Mouse (Mus musculus) midbrain, postnatal 0 days (tissue): ENCODE results near the gene Cacng8. TPM values are rescaled to one million over a fixed set of nuclear protein-coding genes. Genes with fewer than 3 reads are reported as not detected.

Experiments used
- ATAC-seq: fragments of 200-750 bp; cut with Nextera tagmentation; 2 replicates; pipeline ENCODE4 v1.8.0; 2017; ENCODE audit warnings: moderate number of reproducible peaks, mild to moderate bottlenecking, moderate TSS enrichment, moderate library complexity; ENCODE audit not compliant: low FRiP score
- DNase-seq: peaks from one replicate; pipeline ENCODE4 v3.0.0-alpha.2; 2015; ENCODE audit warnings: low spot score
- H3K27ac ChIP-seq: fragments of 300-500 bp; sonication (generic); 2 replicates; pipeline ENCODE4 v1.5.1; 2014; ENCODE audit warnings: low read depth, mild to moderate bottlenecking, low read length, mixed read lengths
- H3K27me3 ChIP-seq: fragments of 300-500 bp; sonication (generic); 2 replicates; pipeline ENCODE4 v1.6.1; 2014; ENCODE audit warnings: low read length, control low read depth, mixed read lengths; ENCODE audit not compliant: insufficient read depth
- H3K36me3 ChIP-seq: fragments of 300-500 bp; sonication (generic); 2 replicates; pipeline ENCODE4 v1.6.1; 2014; ENCODE audit warnings: low read length, control low read depth, mixed read lengths; ENCODE audit not compliant: insufficient read depth
- H3K4me1 ChIP-seq: fragments of 300-500 bp; sonication (generic); 2 replicates; pipeline ENCODE4 v1.6.1; 2014; ENCODE audit warnings: mild to moderate bottlenecking, control low read depth, antibody characterized with exemption, low read length, mixed read lengths; ENCODE audit not compliant: insufficient read depth
- H3K4me2 ChIP-seq: fragments of 300-500 bp; sonication (generic); 2 replicates; pipeline ENCODE4 v1.6.1; 2014; ENCODE audit warnings: low read depth, mild to moderate bottlenecking, low read length, mixed read lengths; ENCODE audit not compliant: poor library complexity, severe bottlenecking
- H3K4me3 ChIP-seq: fragments of 300-500 bp; sonication (generic); 2 replicates; pipeline ENCODE4 v1.5.1; 2014; ENCODE audit warnings: low read depth, mild to moderate bottlenecking, low read length, moderate library complexity
- H3K9ac ChIP-seq: fragments of 300-500 bp; sonication (generic); replicated peaks from 2 replicates; pipeline ENCODE4 v1.6.1; 2014; ENCODE audit warnings: mild to moderate bottlenecking, low read length, moderate library complexity, mixed read lengths; ENCODE audit not compliant: poor library complexity, severe bottlenecking
- H3K9me3 ChIP-seq: fragments of 300-500 bp; sonication (generic); 2 replicates; pipeline ENCODE4 v1.6.1; 2016; ENCODE audit warnings: low read length, control low read depth
- CTCF ChIP-seq: IDR thresholded peaks from 2 replicates; pipeline ENCODE4 v1.5.1; 2016; ENCODE audit warnings: antibody characterized with exemption, mild to moderate bottlenecking
- WGBS: fragments of 180-500 bp; shearing (Covaris S2); extraction: QIAGEN DNeasy Blood & Tissue Kit; methylation state at CpG from one replicate; pipeline ENCODE4 v1.1.7; 2014; 5-methylcytosine and 5-hydroxymethylcytosine counted together
- polyA plus RNA-seq: library from polyadenylated mRNA; unstranded; fragments of >200 nt; fragmentation: Nextera tagmentation; extraction: Ambion mirVana; gene quantifications from 2 replicates; pipeline ENCODE4 v1.2.1, GENCODE M21; 2015
- total RNA-seq: library from RNA; depleted of rRNA; stranded (reverse); fragments of >200 nt; gene quantifications from 2 replicates; pipeline ENCODE4 v1.2.3, GENCODE M21; 2014

Cacng8 gene
- total and polyA plus RNA-seq, 2 experiments from 2014 or later = 21.4 to 59.0 TPM

DNA sequence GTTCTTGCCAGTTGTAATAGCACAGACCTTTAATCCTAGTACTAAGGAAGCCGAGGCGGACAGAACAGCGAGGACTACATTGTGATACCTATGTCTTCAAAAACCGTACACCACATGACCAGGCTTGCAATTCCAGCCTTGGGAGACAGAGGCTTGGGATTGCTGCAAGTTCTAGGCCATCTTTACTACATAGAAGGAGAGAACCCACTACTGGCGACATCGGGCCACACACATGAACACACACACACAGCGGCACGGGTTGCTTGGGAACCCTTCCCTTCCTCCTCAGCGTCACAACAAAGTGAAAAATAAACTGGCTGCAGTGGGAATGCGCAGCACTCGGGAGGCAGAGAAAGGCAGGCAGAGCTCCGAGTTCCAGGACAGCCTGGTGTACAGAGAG is 22.2 kb upstream of the Cacng8 start:
- H3K4me2 ChIP-seq = no peak overlapping the region
- no peak overlapping the region for H3K9ac ChIP-seq
- H3K27me3 ChIP-seq = no peaks in the 10 kb centered on the region
- 0 out of 2 replicates have a peak, but pooled peaks cover 6% of the 10 kb centered on the region for H3K36me3 ChIP-seq
- H3K4me1 ChIP-seq = peaks cover 2% of the 10 kb centered on the region; the same call in 1 of the 2 replicates
- H3K4me3 ChIP-seq = no peak overlapping the region
- TF ChIP-seq CTCF = peak; percentile 26; the same call in 1 of the 2 replicates
- no peak overlapping the region for H3K27ac ChIP-seq
- WGBS = 26% methylated on average over 12 of the region's 12 CpGs
- H3K9me3 ChIP-seq = no peaks in the 10 kb centered on the region
- ATAC-seq (peak; percentile 50; the same call in 1 of the 2 replicates), DNase-seq (peak; percentile 35)

GRCm38 (mm10) chr7:3369189-3369588 is 21.3 kb upstream of the Cacng8 start:
- ATAC-seq (no peak), DNase-seq (no peak)
- WGBS = 76% methylated on average over 6 of the region's 6 CpGs
- no peaks in the 10 kb centered on the region for H3K27me3 ChIP-seq
- no peak for TF ChIP-seq CTCF
- H3K27ac ChIP-seq = no peak overlapping the region
- peaks cover 2% of the 10 kb centered on the region; the same call in 1 of the 2 replicates for H3K4me1 ChIP-seq
- no peak overlapping the region for H3K4me3 ChIP-seq
- H3K4me2 ChIP-seq = no peak overlapping the region
- H3K9ac ChIP-seq = no peak overlapping the region
- no peaks in the 10 kb centered on the region for H3K9me3 ChIP-seq
- H3K36me3 ChIP-seq = 0 out of 2 replicates have a peak, but pooled peaks cover 6% of the 10 kb centered on the region

DNA sequence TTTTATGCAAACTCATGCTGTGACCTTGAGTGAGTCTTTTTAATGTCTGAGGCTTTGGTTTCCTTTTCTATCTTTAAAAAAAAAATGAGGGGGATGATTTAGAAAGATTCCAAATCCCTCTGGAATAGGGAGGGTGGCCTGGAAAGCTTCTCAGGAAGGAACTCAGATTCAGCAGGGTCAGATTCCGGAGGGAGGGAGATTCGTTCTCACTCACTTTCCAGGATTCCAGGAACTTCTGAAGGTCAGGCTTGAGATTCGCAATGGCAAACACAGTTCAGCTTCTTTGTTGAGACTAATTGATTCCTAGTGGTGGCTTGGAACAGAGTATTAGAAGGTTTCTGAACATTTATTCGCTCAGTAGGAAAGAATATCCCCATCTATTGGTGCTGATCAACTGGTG is 20.1 kb upstream of the Cacng8 start:
- WGBS = 69% methylated on average over 4 of the region's 4 CpGs
- no peak overlapping the region for H3K4me2 ChIP-seq
- TF ChIP-seq CTCF = no peak
- 0 out of 2 replicates have a peak, but pooled peaks cover 5% of the 10 kb centered on the region for H3K36me3 ChIP-seq
- no peak overlapping the region for H3K27ac ChIP-seq
- DNase-seq (no peak), ATAC-seq (no peak)
- H3K4me1 ChIP-seq = peaks cover 2% of the 10 kb centered on the region; the same call in 1 of the 2 replicates
- no peaks in the 10 kb centered on the region for H3K27me3 ChIP-seq
- no peaks in the 10 kb centered on the region for H3K9me3 ChIP-seq
- no peak overlapping the region for H3K4me3 ChIP-seq
- H3K9ac ChIP-seq = no peak overlapping the region

DNA sequence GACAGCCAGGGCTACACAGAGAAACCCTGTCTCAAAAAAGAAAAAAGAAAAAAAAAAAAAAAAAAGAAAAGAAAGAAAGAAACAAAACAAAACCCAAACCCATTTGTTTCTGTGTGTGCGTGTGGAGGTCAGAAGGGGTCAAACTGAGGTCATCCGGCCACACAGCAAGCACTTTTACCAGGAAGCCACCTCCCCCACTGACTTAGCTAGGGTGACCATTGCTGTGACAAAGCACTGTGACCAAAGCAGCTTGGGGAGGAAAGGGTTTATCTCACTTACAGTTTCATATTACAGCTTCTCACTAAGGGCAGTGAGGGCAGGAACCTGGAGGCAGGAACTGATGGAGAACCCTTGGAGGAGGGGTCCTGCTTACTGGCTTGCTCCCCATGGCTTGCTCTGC is 18.1 kb upstream of the Cacng8 start:
- Histone ChIP-seq H3K9me3 (no peaks in the 10 kb centered on the region), H3K4me3 (no peak overlapping the region), H3K4me2 (no peak overlapping the region), H3K9ac (no peak overlapping the region), H3K4me1 (peaks cover 2% of the 10 kb centered on the region; the same call in 1 of the 2 replicates), H3K27ac (no peak overlapping the region), H3K36me3 (no peaks in the 10 kb centered on the region), H3K27me3 (no peaks in the 10 kb centered on the region)
- WGBS = 68% methylated on average over 2 of the region's 2 CpGs
- TF ChIP-seq CTCF = no peak
- DNase-seq (no peak), ATAC-seq (no peak)

DNA sequence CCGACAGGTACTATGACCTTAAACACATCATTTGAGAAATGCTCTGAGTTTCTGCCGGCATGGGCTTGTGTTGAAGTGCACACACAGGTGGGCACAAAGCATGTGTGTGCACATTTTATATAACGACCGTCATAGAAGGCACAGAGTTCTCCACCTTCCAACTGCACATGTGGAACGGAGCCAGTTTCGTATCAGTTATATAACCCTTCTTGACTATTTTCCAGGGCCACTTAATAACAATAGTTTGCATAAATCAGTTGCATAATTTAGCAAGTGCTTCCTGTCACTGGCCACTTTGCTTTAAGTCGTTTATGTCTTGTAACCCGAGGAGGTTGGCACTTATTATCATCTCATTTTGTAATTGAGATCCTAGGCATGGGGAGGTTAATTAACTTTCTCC is 16.7 kb upstream of the Cacng8 start:
- Histone ChIP-seq H3K27me3 (no peaks in the 10 kb centered on the region), H3K9ac (no peak overlapping the region), H3K36me3 (no peaks in the 10 kb centered on the region), H3K27ac (no peak overlapping the region), H3K4me2 (no peak overlapping the region), H3K4me3 (no peak overlapping the region), H3K4me1 (no peaks in the 10 kb centered on the region), H3K9me3 (no peaks in the 10 kb centered on the region)
- WGBS = 87% methylated on average over 8 of the region's 8 CpGs
- DNase-seq = no peak
- no peak for TF ChIP-seq CTCF
- ATAC-seq = no peak

DNA sequence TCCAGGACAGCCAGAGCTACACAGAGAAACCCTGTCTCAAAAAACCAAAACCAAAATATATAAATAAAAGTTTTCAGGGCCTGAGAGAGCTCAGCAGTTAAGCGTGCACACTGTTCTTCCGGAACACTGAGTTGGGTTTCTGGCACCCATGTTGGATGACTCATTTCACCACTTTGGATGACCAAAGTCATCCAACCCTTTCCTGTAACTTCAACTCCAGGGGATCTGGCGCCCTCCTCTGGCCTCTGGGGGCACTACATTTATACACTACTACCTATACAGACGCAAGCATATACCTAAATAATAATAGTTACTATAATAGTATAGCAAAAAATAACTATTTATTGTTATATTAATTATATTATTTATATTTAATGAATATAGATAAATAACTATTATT is 13.7 kb upstream of the Cacng8 start:
- ATAC-seq = no peak

More for the DNA sequence above, 13.7 kb upstream of the Cacng8 start:
- H3K4me1 ChIP-seq = no peaks in the 10 kb centered on the region
- H3K4me2 ChIP-seq = no peak overlapping the region
- no peaks in the 10 kb centered on the region for H3K27me3 ChIP-seq
- H3K27ac ChIP-seq = no peak overlapping the region
- no peaks in the 10 kb centered on the region for H3K36me3 ChIP-seq
- no peak overlapping the region for H3K4me3 ChIP-seq
- 53% methylated on average over 4 of the region's 4 CpGs for WGBS
- DNase-seq = no peak
- no peak overlapping the region for H3K9ac ChIP-seq
- peak; percentile 62 for TF ChIP-seq CTCF
- H3K9me3 ChIP-seq = no peaks in the 10 kb centered on the region
